Mouse (Mus musculus): ENCODE measurements around the gene Rnf220.

The Rnf220 gene

DNA sequence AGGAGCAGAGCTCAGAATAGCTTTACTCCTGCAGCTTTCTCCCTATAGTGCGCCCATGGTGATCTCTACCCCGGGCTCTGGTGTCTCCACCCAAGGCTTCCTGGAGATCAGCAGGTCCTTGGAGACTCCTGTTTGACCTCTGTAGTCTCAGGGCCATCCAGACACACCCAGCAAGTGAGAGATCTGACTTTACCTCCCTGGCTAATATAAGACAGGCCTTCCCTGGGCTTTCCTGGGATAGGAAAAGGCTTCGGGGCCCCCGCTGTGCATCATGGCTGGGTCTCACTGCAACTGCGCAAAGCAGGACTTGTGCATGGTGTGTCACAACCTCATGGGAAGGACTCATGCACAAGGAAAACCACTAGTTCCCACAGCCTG lies 116.3 kb downstream of the Rnf220 start:
- no peak for DNase-seq (ENCODE audit: low read depth, low spot score)

DNA sequence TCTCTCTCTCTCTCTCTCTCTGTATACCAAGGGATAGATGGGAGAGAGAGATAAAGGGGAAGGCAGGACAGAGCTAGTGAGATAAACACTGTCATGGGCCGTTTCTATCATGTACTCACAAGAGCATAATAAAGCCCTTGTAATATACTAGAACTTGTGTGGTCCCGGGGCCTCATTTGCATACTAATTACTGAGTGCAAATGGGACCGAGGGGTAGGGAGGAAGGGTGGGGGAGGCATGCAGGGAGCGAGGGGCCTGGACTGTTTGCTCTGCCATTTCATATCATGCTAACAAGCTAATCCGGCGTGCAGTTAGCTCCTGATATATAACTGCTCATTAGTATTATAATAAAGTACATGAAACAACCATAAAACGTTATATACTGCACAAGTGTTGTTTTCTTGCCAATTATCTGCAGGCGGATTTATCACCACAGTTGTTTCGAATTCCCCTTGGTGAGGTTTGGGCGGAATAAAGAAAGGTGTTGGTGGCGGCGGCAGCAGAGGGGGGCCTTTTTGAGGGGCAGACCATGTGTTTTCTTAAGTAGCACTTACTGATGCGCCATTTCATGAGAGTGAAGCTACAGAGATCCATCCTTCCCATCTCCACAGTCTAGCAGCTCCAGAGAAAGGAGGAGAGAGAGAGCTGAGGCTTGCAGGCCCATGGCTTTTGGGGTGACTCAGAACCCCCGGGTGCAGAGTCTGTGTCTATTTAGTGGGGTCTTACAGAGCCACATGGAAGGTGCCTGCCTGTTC lies 116.9 kb downstream of the Rnf220 start:
- DNase-seq (ENCODE audit: low read depth, low spot score): no peak

GRCm38 (mm10) chr4:117374078-117374540 lies 122.7 kb downstream of the Rnf220 start:
- no peak for DNase-seq (ENCODE audit: low read depth, low spot score)

DNA sequence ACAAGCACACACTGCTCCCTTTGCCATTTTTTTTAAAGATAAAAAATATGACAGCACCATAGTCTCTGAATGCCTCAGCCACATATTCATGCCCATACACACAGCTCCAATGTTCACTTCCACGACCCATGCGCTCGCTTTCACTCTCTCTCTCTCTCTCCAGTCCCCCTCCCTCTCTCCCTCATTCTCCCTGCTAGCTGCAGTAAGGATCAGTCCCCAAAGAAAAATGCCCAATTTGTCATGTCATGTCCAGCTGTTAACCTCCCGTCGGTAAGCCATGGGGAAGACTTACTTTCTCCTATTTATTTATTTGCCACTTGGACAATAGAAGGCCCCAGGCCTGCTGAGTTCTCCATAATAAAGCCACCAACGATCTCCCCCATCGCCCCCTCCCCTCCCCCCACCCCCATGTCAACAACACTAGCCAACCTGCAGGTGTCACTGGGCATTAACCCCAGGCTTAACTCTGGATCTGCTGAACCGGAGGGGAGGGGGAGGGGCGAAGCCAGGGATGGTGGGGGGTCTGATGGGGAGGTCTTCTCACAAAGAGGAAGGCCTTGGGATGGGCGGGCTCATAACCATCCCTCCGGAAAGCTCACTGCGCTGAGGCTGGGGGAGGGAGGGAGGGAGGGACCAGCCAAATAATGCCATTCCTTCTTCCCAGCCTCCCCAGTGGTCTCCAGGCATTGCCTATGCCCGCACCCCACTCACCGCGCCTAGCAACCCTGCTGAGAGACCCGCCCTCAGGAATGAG lies 123.4 kb downstream of the Rnf220 start:
- no peak for DNase-seq (ENCODE audit: low read depth, low spot score)

- no peak for DNase-seq (ENCODE audit: low read depth, low spot score)
These were observed 125.0 kb downstream of the Rnf220 start for GRCm38 (mm10) chr4:117371896-117372295.

DNA sequence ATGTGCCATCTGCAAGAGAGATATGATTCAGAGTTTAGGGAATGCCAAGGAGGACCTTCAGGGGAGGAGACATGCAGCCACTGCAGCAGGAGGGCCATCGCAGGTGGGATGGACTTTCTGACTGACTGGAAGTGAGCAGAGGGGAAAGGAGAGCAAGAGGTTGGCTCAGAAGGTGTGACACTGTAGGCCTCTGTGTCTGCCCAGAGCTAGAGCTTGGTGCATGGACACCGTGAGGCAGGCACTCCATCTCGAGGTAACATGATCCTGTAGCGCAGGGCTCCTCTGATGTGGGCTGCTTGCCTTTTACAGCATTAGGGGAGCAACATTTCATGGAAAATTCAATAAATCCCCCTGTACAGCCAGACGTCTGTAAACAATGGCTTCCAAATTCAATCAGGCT lies 126.5 kb downstream of the Rnf220 start:
- no peak for DNase-seq (ENCODE audit: low read depth, low spot score)

DNA sequence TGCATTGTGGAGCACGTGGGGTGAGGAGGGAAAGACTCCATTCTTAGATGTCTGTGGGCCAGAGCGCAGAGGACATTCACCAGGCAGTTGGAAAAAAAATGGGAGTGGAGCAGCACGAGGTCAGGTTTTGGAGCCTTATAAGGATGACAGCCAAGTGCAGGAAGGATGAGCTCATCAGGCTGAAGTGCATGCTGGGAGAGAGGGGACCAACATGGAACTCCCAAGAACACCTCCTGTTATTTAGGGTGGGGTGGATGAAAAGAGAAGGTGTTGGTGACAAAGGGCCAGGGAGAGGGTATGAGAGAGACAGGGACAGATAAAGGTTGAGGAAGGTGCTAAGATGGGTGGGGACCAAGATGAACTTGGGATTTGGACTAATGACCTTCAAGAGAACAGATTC lies 127.3 kb downstream of the Rnf220 start:
- DNase-seq (ENCODE audit: low read depth, low spot score): no peak

DNA sequence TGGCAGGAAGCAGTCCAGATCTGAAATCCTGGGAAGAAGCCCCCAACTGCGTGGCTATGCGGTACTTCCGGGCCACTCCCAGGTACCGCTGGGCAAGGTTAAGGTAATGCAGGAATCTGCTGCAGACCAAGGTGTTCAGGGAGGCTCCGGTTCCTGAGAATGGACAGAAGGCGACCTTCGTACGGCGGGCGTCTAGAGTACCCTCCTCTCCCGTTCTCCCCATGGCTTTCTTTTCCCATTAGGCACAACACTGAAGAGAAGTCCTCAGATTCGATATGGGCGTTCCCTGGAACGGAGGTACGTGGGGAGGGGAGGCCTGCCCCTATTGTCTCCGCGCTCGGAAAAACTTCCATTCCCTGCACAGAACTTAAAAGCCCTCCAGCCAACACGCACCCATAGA lies 129.5 kb downstream of the Rnf220 start:
- DNase-seq (ENCODE audit: low read depth, low spot score): no peak

DNA sequence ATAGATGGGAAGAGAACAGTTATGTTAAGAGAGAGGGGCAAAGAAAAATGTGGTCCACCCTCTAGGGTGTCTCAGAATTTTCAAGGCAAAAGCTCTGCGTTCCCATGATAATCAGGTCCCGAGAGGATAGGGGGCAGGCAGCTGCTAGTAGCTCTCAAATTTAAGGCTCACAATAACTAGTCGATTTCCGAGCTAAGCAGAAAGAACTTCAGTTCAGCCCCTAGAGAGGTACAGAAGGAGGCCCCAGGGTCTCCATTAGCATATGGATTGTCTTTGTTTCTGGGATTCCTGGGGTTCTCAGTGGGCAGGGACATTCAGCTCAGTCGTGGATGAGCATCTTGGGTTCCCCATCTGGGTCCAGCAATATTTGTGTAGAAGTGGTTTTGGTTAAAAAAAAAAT lies 134.8 kb downstream of the Rnf220 start:
- DNase-seq (ENCODE audit: low read depth, low spot score): no peak

GRCm38 (mm10) chr4:117361558-117361873 lies 135.3 kb downstream of the Rnf220 start:
- no peak for DNase-seq (ENCODE audit: low read depth, low spot score)

DNA sequence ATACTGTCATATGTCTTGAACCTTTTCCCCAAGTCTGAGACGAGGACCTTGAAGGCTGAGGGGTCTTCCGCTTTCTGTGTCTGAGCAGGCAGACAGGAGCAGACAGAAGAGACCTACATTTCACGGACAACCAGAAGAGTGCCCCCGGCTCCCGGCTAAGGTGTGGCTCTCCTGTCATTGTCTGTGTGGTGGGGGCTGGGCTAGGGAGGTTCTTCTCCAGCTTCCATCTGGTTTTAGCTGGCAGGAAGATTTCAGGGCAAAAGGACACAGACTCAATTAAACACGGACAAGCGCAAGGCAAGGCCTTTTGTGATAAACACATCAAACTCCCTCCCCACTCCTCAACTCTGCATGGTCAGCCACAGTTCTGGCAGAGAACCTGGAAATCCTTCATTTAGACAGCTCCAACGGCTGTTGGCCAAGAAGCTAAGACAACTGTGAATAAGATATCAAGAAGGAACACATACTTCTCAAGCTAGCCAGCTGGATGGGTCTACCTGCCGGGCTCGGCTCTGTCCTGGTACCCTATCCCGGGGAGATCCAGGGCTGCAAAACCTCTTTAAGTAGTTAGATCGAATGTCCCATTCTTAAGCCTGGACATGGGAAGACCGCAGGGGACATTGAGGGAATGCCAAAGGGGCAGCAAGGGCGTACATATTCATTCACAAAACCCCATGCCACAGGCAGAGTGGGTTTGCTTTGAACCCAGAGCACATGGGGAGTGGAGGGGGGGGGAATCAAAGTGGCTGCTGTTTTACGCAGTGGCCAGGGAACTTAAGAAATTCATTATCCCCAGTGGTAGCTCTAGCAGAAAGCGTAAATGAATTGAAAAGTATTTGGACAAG lies 135.9 kb downstream of the Rnf220 start:
- no peak for DNase-seq (ENCODE audit: low read depth, low spot score)

DNA sequence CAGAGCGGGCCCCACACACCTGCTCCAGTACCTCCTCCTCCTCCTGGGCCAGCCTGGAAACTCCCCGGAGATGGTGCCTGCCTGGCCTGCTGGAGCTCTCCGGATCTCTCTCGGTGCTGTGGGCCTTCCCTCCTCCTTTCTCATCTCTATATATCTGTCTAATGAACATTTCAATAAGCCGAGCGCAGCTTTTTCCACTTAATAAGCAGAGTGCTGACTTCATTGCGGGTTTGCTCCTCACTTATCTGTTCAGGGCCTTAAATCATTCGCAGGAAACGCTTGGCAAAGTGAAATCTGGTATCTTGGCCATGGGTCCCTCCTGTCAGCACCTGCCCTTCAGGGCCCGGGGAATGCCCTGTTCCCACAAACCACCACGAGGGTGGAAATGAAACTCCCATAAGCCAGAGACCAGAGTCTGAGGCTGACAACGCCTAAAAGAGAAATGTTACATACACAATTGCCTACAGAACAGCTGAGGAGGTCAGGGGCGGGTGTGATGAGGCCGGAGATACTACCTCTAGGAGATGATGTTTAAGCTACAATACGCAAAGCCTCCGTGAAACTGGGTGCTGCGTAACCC lies 137.0 kb downstream of the Rnf220 start:
- no peak for DNase-seq (ENCODE audit: low read depth, low spot score)

DNA sequence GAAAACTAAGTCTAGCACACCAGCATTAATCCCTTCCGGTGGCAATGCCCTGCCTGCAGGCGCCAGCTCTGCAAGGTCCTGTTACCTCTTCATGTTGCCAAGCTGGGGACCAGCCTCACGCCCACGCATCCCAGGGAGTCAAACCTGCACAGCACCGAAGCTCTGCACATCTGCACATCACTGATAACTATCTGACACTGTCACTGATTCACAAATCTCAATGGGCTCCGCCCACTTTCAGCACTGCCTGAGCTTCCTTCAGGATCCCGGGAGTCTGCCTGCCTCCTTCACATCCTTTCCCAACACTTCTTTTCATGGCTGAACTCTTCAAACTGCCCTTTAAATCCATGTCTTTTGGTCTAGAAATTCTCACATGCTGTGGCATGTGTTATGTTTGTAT lies 138.9 kb downstream of the Rnf220 start:
- no peak for DNase-seq (ENCODE audit: low read depth, low spot score)

- no peak for DNase-seq (ENCODE audit: low read depth, low spot score)
These were observed 139.7 kb downstream of the Rnf220 start for GRCm38 (mm10) chr4:117357104-117357503.

DNA sequence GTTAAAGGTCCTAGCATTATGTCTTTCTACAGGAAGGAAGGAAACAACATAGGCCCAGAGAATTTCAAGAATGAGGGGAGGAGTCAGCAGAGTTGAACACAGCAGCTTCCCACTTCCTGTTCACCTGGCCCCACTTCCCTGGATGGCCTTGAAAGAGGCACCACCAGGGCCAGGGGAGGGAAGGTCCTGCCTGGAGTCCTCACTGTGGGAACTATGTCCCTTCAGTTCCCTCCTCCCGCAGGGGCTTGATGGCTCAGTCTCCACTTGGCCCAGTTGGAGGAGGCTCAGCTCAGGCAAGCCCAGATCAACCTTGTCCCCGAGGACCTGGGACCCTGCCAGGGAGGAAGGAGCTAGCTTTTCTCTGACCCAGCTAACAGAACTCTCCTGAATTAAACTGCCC lies 140.6 kb downstream of the Rnf220 start:
- DNase-seq (ENCODE audit: low read depth, low spot score): no peak

DNA sequence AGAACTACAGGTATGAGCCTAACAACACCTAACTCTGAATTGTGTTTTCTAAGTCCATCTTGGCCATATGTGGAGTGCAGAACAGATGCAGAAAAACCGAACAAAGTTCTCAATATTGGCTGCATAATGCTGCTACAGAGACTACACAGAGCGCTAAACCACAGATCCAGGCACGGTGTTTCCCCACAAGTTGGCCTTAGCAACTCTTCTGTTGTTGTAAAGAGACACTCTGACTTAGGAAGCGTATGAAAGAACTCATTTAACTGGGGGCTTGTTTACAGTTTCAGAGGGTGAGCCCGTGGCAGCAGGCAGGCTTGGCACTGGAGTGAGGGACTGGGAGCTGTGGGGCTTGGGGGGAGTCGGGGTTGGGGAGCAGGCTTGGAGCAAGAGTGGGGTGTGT lies 142.2 kb downstream of the Rnf220 start:
- DNase-seq (ENCODE audit: low read depth, low spot score): peak; percentile 69

- DNase-seq (ENCODE audit: low read depth, low spot score): no peak
These were observed 143.9 kb downstream of the Rnf220 start for GRCm38 (mm10) chr4:117352957-117353356.

- no peak for DNase-seq (ENCODE audit: low read depth, low spot score)
These were observed 144.8 kb downstream of the Rnf220 start for GRCm38 (mm10) chr4:117352071-117352470.

DNA sequence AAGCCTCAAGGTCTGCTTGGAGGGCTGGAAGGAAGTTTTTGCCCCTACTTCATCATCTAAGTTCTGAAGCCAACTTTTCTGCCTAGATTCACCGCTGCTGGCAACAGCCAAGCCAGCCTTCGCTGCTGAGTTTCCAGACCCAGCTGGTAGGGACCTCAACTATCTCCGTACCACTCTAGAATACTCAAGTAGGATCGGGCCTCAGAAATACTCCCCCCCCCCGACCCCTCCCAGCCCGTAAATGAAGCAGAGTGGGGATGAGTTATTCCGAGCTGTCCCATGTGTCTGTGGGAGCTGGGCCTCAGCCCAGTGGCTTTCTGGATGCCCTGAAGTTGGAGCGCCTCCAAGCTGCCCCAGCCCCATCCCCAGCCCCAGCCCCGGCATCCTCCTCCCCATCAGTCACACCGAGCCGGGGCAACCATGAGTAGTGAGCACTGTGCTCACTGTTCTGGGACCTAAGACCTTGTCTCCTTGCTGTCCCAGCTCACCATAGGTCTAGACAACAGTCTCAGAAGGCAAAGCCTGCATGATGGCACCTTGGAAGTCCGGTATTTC lies 146.6 kb downstream of the Rnf220 start:
- DNase-seq (ENCODE audit: low read depth, low spot score): peak; percentile 26

DNA sequence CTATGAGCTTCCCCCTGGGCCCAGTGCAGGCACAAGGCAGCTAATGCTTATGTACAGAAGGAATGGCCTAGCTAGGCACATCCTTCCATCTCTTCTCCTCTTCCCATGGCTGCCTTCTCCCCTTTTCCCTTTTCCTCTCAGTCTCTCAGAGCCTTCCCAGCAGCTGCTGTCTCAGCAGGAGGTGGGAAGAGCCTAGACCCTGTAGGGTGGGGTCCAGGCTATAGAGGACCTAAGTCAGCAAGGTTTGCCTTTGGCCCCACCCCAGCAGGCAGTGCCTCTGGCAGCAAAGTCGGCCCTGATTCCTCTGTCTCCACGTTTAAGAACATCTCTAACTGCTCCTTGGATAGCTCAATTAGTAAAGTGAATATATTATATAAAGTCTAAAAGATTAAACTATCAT lies 147.5 kb downstream of the Rnf220 start:
- DNase-seq (ENCODE audit: low read depth, low spot score): no peak

DNA sequence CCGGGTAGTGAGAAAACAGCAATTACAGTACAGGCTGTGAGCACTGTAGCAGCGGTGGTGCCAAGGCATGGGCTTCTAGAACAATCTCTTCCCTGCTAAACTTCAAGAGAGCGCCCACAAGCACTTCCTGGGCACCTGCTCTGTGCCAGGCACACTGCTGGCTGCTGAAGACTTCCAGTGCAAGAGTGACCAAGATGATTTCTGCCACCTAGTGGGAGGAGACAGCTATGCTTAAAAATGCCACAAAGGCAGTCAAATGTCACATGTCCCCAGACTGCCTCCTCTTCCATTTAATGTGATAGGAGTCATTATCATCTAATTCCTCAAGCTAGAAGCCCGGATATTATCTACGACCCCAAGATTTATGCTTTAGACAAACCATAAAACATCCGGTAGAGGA lies 150.8 kb downstream of the Rnf220 start:
- DNase-seq (ENCODE audit: low read depth, low spot score): peak; percentile 79

GRCm38 (mm10) chr4:117343385-117343784 lies 153.5 kb downstream of the Rnf220 start:
- DNase-seq (ENCODE audit: low read depth, low spot score): no peak
